Mouse (Mus musculus): ENCODE results near the gene Ociad2. TPM values are rescaled to one million over a fixed set of nuclear protein-coding genes. Genes with fewer than 3 reads are reported as not detected.

Ociad2 gene
- polyA plus RNA-seq, 1 experiment from 2014 or later: 22.6 TPM

GRCm38 (mm10) chr5:73373184-73373583 is 32.4 kb upstream of the Ociad2 start:
- Histone ChIP-seq H3K27me3 (replicated peaks; ENCODE audit: control insufficient read depth, insufficient read depth, low read length) (no peaks in the 10 kb centered on the region), H3K36me3 (ENCODE audit: control insufficient read depth, insufficient read depth) (no peaks in the 10 kb centered on the region), H3K4me1 (replicated peaks; ENCODE audit: control insufficient read depth, insufficient read depth, low read length) (no peaks in the 10 kb centered on the region), H3K27ac (ENCODE audit: low read length) (no peak overlapping the region), H3K4me2 (ENCODE audit: low read length) (no peak overlapping the region), H3K9ac (replicated peaks; ENCODE audit: low read depth, low read length) (no peak overlapping the region), H3K9me3 (ENCODE audit: control insufficient read depth, low read length) (no peaks in the 10 kb centered on the region), H3K4me3 (replicated peaks; ENCODE audit: low read length) (no peak overlapping the region)
- WGBS: 74% methylated on average over 3 of the region's 3 CpGs
- no peak for ATAC-seq

- Histone ChIP-seq H3K9me3 (ENCODE audit: control insufficient read depth, low read length) (no peaks in the 10 kb centered on the region), H3K4me3 (replicated peaks; ENCODE audit: low read length) (no peak overlapping the region), H3K9ac (replicated peaks; ENCODE audit: low read depth, low read length) (no peak overlapping the region), H3K27me3 (replicated peaks; ENCODE audit: control insufficient read depth, insufficient read depth, low read length) (no peaks in the 10 kb centered on the region), H3K4me2 (ENCODE audit: low read length) (no peak overlapping the region), H3K36me3 (ENCODE audit: control insufficient read depth, insufficient read depth) (no peaks in the 10 kb centered on the region), H3K4me1 (replicated peaks; ENCODE audit: control insufficient read depth, insufficient read depth, low read length) (no peaks in the 10 kb centered on the region), H3K27ac (ENCODE audit: low read length) (no peak overlapping the region)
- no peak for ATAC-seq
- WGBS: 86% methylated on average over 5 of the region's 5 CpGs
These were observed 31.8 kb upstream of the Ociad2 start for GRCm38 (mm10) chr5:73372601-73373000.

GRCm38 (mm10) chr5:73369731-73370130 is 28.9 kb upstream of the Ociad2 start:
- Histone ChIP-seq H3K36me3 (ENCODE audit: control insufficient read depth, insufficient read depth) (no peaks in the 10 kb centered on the region), H3K4me2 (ENCODE audit: low read length) (no peak overlapping the region), H3K9ac (replicated peaks; ENCODE audit: low read depth, low read length) (no peak overlapping the region), H3K27ac (ENCODE audit: low read length) (no peak overlapping the region), H3K27me3 (replicated peaks; ENCODE audit: control insufficient read depth, insufficient read depth, low read length) (no peaks in the 10 kb centered on the region), H3K4me1 (replicated peaks; ENCODE audit: control insufficient read depth, insufficient read depth, low read length) (no peaks in the 10 kb centered on the region), H3K9me3 (ENCODE audit: control insufficient read depth, low read length) (no peaks in the 10 kb centered on the region), H3K4me3 (replicated peaks; ENCODE audit: low read length) (no peak overlapping the region)
- 47% methylated on average over 3 of the region's 3 CpGs for WGBS
- no peak for ATAC-seq

GRCm38 (mm10) chr5:73368845-73369447 is 28.1 kb upstream of the Ociad2 start:
- Histone ChIP-seq H3K4me2 (ENCODE audit: low read length) (no peak overlapping the region), H3K4me3 (replicated peaks; ENCODE audit: low read length) (no peak overlapping the region)
- 43% methylated on average over 10 of the region's 10 CpGs for WGBS

GRCm38 (mm10) chr5:73367906-73368305 is 27.1 kb upstream of the Ociad2 start:
- H3K36me3 ChIP-seq (ENCODE audit: control insufficient read depth, insufficient read depth): no peaks in the 10 kb centered on the region
- no peak for ATAC-seq
- no peak overlapping the region for H3K4me2 ChIP-seq (ENCODE audit: low read length)
- WGBS: 76% methylated on average over 4 of the region's 4 CpGs
- no peaks in the 10 kb centered on the region for H3K27me3 ChIP-seq (replicated peaks; ENCODE audit: control insufficient read depth, insufficient read depth, low read length)
- H3K4me3 ChIP-seq (replicated peaks; ENCODE audit: low read length): no peak overlapping the region
- H3K27ac ChIP-seq (ENCODE audit: low read length): no peak overlapping the region
- H3K4me1 ChIP-seq (replicated peaks; ENCODE audit: control insufficient read depth, insufficient read depth, low read length): no peaks in the 10 kb centered on the region
- H3K9ac ChIP-seq (replicated peaks; ENCODE audit: low read depth, low read length): no peak overlapping the region
- no peaks in the 10 kb centered on the region for H3K9me3 ChIP-seq (ENCODE audit: control insufficient read depth, low read length)

More at GRCm38 (mm10) chr5:73368845-73369447, 28.1 kb upstream of the Ociad2 start:
- Histone ChIP-seq H3K9me3 (ENCODE audit: control insufficient read depth, low read length) (no peaks in the 10 kb centered on the region), H3K36me3 (ENCODE audit: control insufficient read depth, insufficient read depth) (no peaks in the 10 kb centered on the region), H3K27ac (ENCODE audit: low read length) (no peak overlapping the region), H3K9ac (replicated peaks; ENCODE audit: low read depth, low read length) (no peak overlapping the region), H3K27me3 (replicated peaks; ENCODE audit: control insufficient read depth, insufficient read depth, low read length) (no peaks in the 10 kb centered on the region), H3K4me1 (replicated peaks; ENCODE audit: control insufficient read depth, insufficient read depth, low read length) (no peaks in the 10 kb centered on the region)
- ATAC-seq: no peak

DNA sequence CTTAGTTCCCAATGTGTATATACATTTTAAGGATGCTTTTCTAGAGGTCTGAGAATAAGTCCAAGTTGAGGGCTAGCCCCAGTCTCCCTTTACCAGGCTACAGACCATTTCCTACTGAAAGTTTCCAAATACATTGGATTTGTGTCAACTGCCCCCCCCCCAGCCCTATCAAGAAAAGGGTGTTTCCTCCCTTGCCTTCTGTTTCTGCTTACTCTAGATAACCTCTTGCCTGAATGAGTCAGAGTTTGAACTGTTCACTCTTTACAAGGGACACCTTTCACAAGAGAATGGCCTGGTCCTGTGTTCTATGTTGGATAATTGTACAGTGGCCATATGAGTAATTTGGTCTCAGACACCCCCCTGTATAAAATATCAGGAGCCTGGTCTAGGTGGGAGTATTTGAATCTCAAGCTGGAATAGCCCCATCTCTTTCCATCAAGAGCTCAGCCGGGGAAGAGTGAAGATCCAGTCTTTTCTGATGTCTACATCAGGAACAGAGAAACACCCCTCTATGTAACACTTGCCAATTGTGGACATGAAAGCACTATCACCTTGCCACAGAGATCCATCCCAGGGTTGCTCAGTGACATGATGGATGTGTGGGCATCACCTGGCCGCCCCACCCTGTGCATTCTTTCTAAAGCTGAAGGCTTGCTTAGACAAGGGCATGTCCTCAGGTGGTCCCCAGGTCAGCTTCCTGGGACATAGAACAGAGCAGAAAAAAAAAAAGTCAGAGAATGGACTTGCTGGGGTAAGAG is 23.5 kb upstream of the Ociad2 start:
- no peak overlapping the region for H3K4me3 ChIP-seq (replicated peaks; ENCODE audit: low read length)
- no peak for ATAC-seq
- H3K4me1 ChIP-seq (replicated peaks; ENCODE audit: control insufficient read depth, insufficient read depth, low read length): no peaks in the 10 kb centered on the region
- H3K36me3 ChIP-seq (ENCODE audit: control insufficient read depth, insufficient read depth): no peaks in the 10 kb centered on the region
- no peak overlapping the region for H3K27ac ChIP-seq (ENCODE audit: low read length)
- H3K27me3 ChIP-seq (replicated peaks; ENCODE audit: control insufficient read depth, insufficient read depth, low read length): no peaks in the 10 kb centered on the region
- no peak overlapping the region for H3K4me2 ChIP-seq (ENCODE audit: low read length)
- no peaks in the 10 kb centered on the region for H3K9me3 ChIP-seq (ENCODE audit: control insufficient read depth, low read length)
- WGBS: 91% methylated on average over 2 of the region's 2 CpGs
- H3K9ac ChIP-seq (replicated peaks; ENCODE audit: low read depth, low read length): no peak overlapping the region

- no peak overlapping the region for H3K9ac ChIP-seq (replicated peaks; ENCODE audit: low read depth, low read length)
- no peak overlapping the region for H3K4me3 ChIP-seq (replicated peaks; ENCODE audit: low read length)
- H3K27ac ChIP-seq (ENCODE audit: low read length): no peak overlapping the region
- 86% methylated on average over 5 of the region's 5 CpGs for WGBS
- no peak overlapping the region for H3K4me2 ChIP-seq (ENCODE audit: low read length)
- H3K36me3 ChIP-seq (ENCODE audit: control insufficient read depth, insufficient read depth): no peaks in the 10 kb centered on the region
- H3K9me3 ChIP-seq (ENCODE audit: control insufficient read depth, low read length): no peaks in the 10 kb centered on the region
- no peaks in the 10 kb centered on the region for H3K4me1 ChIP-seq (replicated peaks; ENCODE audit: control insufficient read depth, insufficient read depth, low read length)
- no peak for ATAC-seq
- no peaks in the 10 kb centered on the region for H3K27me3 ChIP-seq (replicated peaks; ENCODE audit: control insufficient read depth, insufficient read depth, low read length)
These were observed 22.0 kb upstream of the Ociad2 start for GRCm38 (mm10) chr5:73362791-73363190.

DNA sequence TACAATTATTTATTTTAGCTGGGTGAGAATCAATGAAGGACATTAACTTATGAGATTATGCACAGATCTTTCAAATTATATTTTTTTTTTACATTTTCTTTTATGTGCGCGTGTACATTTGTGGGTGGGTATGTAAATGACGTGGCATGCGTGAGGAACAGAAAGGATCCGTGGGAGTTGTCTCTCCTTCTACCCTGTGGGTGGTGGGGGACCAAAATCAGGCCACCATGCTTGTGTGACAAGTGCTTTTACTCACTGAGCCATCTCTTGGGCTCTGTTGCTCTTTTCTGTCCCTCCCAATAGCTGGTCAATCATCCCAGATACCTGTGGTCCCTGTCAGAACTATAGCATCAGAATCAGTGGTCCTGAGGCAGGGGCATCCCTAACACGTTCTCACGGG is 21.5 kb upstream of the Ociad2 start:
- Histone ChIP-seq H3K4me1 (replicated peaks; ENCODE audit: control insufficient read depth, insufficient read depth, low read length) (no peaks in the 10 kb centered on the region), H3K9me3 (ENCODE audit: control insufficient read depth, low read length) (no peaks in the 10 kb centered on the region), H3K27ac (ENCODE audit: low read length) (no peak overlapping the region), H3K4me3 (replicated peaks; ENCODE audit: low read length) (no peak overlapping the region), H3K27me3 (replicated peaks; ENCODE audit: control insufficient read depth, insufficient read depth, low read length) (no peaks in the 10 kb centered on the region), H3K9ac (replicated peaks; ENCODE audit: low read depth, low read length) (no peak overlapping the region), H3K36me3 (ENCODE audit: control insufficient read depth, insufficient read depth) (no peaks in the 10 kb centered on the region), H3K4me2 (ENCODE audit: low read length) (no peak overlapping the region)
- WGBS: 89% methylated on average over 7 of the region's 7 CpGs
- ATAC-seq: no peak

- Histone ChIP-seq H3K4me3 (replicated peaks; ENCODE audit: low read length) (no peak overlapping the region), H3K27ac (ENCODE audit: low read length) (no peak overlapping the region), H3K4me1 (replicated peaks; ENCODE audit: control insufficient read depth, insufficient read depth, low read length) (no peaks in the 10 kb centered on the region), H3K4me2 (ENCODE audit: low read length) (peak overlapping the region; percentile 10; the same call in 1 of the 2 replicates), H3K27me3 (replicated peaks; ENCODE audit: control insufficient read depth, insufficient read depth, low read length) (no peaks in the 10 kb centered on the region), H3K36me3 (ENCODE audit: control insufficient read depth, insufficient read depth) (no peaks in the 10 kb centered on the region), H3K9me3 (ENCODE audit: control insufficient read depth, low read length) (no peaks in the 10 kb centered on the region), H3K9ac (replicated peaks; ENCODE audit: low read depth, low read length) (no peak overlapping the region)
- 37% methylated on average over 12 of the region's 12 CpGs for WGBS
- no peak for ATAC-seq
These were observed 19.4 kb upstream of the Ociad2 start for GRCm38 (mm10) chr5:73360240-73360639.

Measured in forebrain, embryonic 16.5 days (tissue).